Mouse (Mus musculus) CD8-positive naive resting alpha-beta T cell, adult 2 months (primary cell): ENCODE measurements around the gene Otp.

Source experiments
- DNase-seq, 2 experiments: peaks; one replicate each; pipeline ENCODE4 v3.0.0; 2022; ENCODE audit warnings: low read depth in 2 of 2, low spot score in 2 of 2

The Otp gene

GRCm38 (mm10) chr13:94873111-94874038 lies 2.0 kb upstream of the Otp start:
- DNase-seq, result no peak

DNA sequence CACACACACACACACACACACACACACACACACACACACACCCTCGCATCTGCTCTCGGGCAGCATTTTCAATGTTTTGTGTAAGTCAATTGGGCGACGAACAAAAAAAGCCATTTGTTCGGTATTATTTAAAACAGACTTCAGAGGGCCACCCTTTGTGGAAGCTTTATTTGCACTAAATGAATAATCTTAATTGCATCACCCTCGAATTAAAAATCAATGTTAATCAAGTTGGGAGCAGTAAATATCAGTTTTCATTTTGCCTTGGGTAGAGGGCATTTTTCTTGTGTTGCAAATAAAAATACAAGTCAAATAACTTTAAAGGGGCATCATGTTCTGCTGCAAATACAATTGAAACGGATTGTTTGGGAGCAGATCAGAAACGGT lies 1.4 kb upstream of the Otp start:
- no peak for DNase-seq

DNA sequence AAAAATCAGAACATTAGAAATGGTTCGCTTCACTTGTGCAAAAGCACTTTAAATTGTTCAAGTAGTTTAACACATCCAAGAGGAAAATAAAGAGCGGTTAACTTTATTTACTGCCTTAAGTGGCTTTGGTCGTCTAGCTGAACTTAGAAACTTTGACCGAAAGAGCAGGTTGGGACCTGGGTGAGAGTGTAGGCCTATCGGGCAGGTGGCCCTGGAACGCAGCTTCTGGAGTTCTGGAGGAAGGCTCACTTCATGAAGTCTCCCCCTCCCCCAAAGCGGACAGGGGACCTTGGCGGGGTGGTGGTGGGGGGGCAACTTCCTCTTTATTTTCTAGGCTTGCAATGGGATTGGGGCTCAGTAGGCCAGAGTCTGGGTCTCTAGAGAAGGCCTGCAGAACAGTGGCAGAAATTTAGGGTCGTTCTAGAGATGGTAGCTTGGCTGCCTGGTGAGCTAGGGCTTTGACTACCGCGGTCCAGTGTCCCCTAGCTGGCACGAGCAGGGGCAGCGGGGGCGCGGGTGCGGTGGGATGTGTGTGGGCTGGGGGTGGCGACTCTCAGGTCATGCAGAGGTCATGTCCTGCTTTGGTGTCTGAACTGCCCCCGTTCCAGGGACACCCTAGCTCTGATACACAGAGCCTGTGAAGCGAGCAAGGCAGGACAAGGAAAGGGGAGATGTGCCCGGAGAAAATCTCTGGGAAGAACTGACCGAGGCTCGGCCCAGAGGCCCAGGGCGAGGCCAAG lies 576 bp upstream of the Otp start:
- DNase-seq, result no peak

- DNase-seq, result no peak
These were observed 1.1 kb downstream of the Otp start for GRCm38 (mm10) chr13:94876286-94877210.

DNA sequence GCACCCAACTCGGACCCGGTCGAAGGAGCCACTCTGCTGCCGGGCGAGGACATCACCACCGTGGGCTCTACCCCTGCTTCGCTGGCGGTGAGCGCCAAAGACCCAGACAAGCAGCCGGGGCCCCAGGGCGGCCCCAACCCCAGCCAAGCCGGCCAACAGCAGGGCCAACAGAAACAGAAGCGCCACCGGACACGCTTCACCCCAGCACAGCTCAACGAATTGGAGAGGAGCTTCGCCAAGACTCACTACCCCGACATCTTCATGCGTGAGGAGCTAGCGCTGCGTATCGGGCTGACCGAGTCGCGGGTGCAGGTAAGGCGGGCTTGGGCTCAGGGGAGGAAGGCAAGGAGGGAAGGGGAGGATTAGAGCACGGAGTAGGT lies 1.8 kb downstream of the Otp start:
- no peak for DNase-seq

GRCm38 (mm10) chr13:94877991-94878745 lies 2.8 kb downstream of the Otp start:
- DNase-seq, result no peak

GRCm38 (mm10) chr13:94881201-94881600 lies 5.8 kb downstream of the Otp start:
- no peak for DNase-seq

DNA sequence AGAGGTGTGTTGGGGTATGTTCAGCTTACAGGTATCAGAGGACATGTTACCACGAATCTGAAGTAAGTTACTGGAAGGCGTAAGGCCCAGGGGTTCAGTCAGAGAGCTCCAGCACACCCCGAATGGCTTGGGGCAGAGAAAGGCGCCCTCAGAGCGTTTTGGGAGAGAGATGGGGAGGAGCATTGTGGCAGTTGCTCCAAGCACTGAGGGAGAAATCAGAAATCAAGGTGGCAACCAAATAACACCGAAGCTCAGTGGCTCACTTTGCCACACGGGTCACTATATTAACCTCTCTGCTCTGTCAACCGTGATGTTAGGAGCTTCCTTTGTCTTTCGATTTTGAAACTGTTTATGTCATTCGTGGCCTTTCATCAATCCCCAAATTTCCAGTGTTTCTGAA lies 6.8 kb downstream of the Otp start:
- DNase-seq, result no peak

- no peak for DNase-seq
These were observed 7.3 kb downstream of the Otp start for GRCm38 (mm10) chr13:94882711-94883145.

- DNase-seq, result no peak
These were observed 8.0 kb downstream of the Otp start for GRCm38 (mm10) chr13:94883163-94883965.

DNA sequence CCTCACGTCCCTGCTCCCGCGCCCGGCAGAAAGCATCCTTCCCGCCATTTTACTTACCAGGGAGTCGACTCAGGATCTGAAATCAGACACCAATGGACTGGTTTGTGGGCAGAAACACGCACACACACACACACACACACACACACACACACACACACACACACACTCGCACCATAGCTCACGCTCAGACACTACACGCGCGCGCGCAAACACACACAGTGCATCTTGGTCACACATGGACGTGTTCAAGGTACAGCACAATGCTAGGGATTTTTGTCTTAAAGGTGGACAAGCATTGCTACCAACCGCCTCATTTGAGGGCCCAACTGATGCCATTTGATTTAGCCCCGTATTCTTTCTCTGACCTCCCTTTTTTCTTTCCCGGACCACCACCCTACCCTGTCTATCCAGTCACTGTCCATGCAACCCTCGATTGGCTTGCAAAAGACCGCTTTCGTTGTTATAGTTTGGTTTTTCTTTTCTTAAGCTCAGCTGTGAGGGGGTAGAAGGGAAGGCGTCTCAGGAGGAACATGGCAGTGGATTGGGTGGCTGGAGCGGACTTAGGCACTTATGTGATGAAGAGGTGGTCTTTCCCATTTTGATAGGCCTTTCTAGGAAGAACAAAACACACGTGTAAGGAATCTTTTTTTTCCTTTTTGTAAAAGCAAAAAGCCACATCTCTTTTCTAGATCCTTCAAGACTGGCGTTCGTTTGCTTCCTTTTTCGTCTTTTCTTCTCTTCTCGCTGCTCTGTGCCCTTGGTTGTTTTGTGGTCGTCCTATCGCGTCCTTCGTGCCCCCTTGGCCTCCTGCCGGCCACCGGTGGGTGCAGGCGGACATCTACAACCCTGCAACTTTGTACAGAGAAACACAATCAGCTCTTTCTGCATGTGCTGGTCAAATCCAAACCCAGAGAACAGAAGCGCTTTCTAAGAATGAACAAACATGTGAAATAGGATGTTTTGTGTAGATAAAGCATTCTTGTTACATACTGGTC lies 8.9 kb downstream of the Otp start:
- no peak for DNase-seq

DNA sequence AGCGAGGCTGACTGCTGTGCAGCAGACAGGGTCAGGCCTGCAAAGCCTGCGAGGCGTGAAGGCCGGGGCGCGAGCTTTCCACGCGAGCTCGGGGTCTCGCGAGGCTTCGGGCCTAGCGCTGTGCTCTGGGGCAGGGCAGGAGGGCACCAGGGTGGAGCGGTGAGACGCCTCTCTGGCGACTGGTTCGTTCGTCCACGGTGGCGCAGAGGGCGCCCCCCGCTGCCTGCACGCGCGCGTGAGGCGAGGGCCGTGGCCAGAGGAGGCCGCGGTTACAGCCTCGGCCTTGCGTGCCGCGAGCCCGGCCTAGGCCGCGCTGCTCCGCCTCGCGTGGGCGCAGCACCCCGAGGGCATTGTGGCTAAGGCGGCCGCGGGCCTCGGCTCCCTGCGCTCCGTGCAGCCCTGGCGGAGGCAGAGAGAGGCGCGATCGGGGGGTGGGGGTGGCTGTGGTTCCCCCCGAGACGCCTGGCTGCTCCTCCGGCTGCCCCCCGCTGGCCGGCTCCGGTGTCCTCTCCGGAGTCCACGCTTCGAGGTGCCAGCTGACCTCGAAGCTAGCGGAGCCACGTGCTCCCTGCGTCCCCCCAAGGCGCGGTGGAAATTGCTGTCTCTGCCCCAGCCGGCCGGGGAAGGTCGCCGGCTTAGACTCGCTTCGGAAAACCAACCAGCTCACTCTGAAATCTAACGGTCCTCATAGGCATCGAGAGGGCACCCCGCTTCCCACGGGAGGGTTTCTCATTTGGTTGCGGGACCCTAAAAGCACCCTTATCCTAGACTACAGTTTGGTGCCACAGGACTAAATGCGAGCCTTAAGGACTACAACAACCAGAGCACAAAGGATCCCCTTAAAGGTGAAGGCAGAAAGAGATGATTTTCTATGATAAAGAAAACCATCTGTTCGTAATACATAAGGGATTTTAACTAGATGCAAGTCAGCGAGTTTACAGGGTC lies 10.2 kb downstream of the Otp start:
- DNase-seq, result no peak

DNA sequence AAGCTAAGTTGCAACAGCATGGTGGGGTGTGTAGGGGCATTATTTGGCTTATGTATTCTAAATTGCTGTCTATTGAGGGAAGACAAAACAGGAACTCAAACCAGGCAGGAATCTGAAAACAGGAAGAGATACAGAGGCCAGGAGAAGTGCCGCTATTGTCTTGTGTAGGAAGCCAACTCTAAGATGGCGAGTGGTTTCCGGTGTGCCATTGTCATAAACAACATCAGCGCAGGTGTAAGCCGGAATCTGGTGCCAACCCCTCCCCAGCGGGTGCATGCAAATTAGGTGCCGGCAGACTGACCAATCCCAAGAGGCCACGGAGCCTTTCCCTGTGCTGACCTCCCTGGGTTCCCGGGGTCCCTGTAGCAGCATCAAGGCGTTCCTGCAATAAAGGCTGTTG lies 32.4 kb downstream of the Otp start:
- DNase-seq, result no peak

GRCm38 (mm10) chr13:94912961-94913360 lies 37.6 kb downstream of the Otp start:
- DNase-seq, result no peak

GRCm38 (mm10) chr13:94915654-94916053 lies 40.3 kb downstream of the Otp start:
- no peak for DNase-seq

DNA sequence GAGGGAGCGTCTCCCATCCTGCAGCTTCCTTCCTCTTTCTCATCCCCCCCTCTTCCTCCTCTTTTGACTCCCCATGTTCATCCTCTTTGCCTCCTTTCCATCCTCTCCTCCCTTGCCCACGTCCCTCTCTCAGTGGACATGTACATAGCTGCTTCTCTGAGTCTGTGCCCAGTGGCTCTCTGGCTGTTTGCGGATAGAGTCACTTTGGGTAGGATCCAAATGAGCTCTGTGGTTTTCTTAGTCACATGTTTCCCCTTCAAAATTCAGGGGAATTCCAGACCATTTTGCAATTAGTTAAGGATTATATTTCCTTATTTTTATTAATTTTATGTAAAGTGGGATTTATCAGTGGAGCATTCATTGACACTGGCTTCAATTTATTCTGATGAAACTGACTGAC lies 52.7 kb downstream of the Otp start:
- DNase-seq, result no peak
